Mouse (Mus musculus): ENCODE data around the gene Zfp12. TPM values are rescaled to one million over a fixed set of nuclear protein-coding genes. Genes with fewer than 3 reads are reported as not detected.

Zfp12 gene
- polyA plus RNA-seq, 1 experiment from 2014 or later = 7.4 TPM

- Histone ChIP-seq H3K36me3 (ENCODE audit: control insufficient read depth, insufficient read depth, low read length) (no peaks in the 10 kb centered on the region), H3K4me1 (ENCODE audit: control insufficient read depth, insufficient read depth, low read length) (peaks cover 8% of the 10 kb centered on the region), H3K27me3 (replicated peaks; ENCODE audit: control insufficient read depth, insufficient read depth, low read length) (no peaks in the 10 kb centered on the region), H3K9me3 (ENCODE audit: control insufficient read depth, low read length) (no peaks in the 10 kb centered on the region), H3K4me2 (ENCODE audit: low read depth, low read length) (no peak overlapping the region), H3K9ac (ENCODE audit: low read depth, low read length) (no peak overlapping the region), H3K4me3 (ENCODE audit: low read length) (no peak overlapping the region), H3K27ac (ENCODE audit: low read length) (no peak overlapping the region)
- ATAC-seq = no peak
- 81% methylated on average over 3 of the region's 3 CpGs for WGBS
Measured at GRCm38 (mm10) chr5:143272108-143272507, 37.1 kb downstream of the Zfp12 start.

GRCm38 (mm10) chr5:143272540-143273330, 37.8 kb downstream of the Zfp12 start:
- Histone ChIP-seq H3K27me3 (replicated peaks; ENCODE audit: control insufficient read depth, insufficient read depth, low read length) (no peaks in the 10 kb centered on the region), H3K4me3 (ENCODE audit: low read length) (no peak overlapping the region), H3K4me2 (ENCODE audit: low read depth, low read length) (no peak overlapping the region), H3K4me1 (ENCODE audit: control insufficient read depth, insufficient read depth, low read length) (peaks cover 8% of the 10 kb centered on the region), H3K9ac (ENCODE audit: low read depth, low read length) (no peak overlapping the region), H3K36me3 (ENCODE audit: control insufficient read depth, insufficient read depth, low read length) (no peaks in the 10 kb centered on the region), H3K9me3 (ENCODE audit: control insufficient read depth, low read length) (no peaks in the 10 kb centered on the region), H3K27ac (ENCODE audit: low read length) (no peak overlapping the region)
- ATAC-seq = no peak
- 92% methylated on average over 16 of the region's 16 CpGs for WGBS

- H3K27me3 ChIP-seq (replicated peaks; ENCODE audit: control insufficient read depth, insufficient read depth, low read length) = no peaks in the 10 kb centered on the region
- ATAC-seq = no peak
- no peaks in the 10 kb centered on the region for H3K36me3 ChIP-seq (ENCODE audit: control insufficient read depth, insufficient read depth, low read length)
- no peak overlapping the region for H3K4me2 ChIP-seq (ENCODE audit: low read depth, low read length)
- no peak overlapping the region for H3K27ac ChIP-seq (ENCODE audit: low read length)
- no peak overlapping the region for H3K9ac ChIP-seq (ENCODE audit: low read depth, low read length)
- H3K4me1 ChIP-seq (ENCODE audit: control insufficient read depth, insufficient read depth, low read length) = peaks cover under 1% of the 10 kb centered on the region; the same call in 1 of the 2 replicates
- no peaks in the 10 kb centered on the region for H3K9me3 ChIP-seq (ENCODE audit: control insufficient read depth, low read length)
- H3K4me3 ChIP-seq (ENCODE audit: low read length) = no peak overlapping the region
- WGBS = 58% methylated on average over 5 of the region's 5 CpGs
Measured at GRCm38 (mm10) chr5:143275761-143276160, 40.8 kb downstream of the Zfp12 start.

DNA sequence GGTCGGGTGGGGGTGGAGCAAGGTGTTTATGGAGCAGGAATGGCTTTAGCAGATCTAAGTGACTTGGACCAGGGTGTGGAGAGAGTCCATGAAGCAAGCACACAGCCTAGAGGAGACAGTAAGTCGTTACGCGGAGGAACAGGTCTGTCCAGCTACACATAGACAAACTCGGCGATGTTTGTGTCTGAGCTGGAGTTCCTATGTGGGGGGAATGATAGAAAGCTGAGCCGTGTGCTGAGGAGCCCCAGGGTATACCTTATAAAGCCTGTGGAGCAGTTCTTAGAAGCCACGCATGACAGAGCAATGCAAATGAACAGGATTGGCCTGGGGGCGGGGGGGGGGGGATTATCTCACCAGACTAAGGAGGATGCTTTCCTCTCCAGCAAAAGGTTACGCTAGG, 44.3 kb downstream of the Zfp12 start:
- no peak for ATAC-seq
- Histone ChIP-seq H3K4me1 (ENCODE audit: control insufficient read depth, insufficient read depth, low read length) (no peaks in the 10 kb centered on the region), H3K9ac (ENCODE audit: low read depth, low read length) (no peak overlapping the region), H3K36me3 (ENCODE audit: control insufficient read depth, insufficient read depth, low read length) (no peaks in the 10 kb centered on the region), H3K27me3 (replicated peaks; ENCODE audit: control insufficient read depth, insufficient read depth, low read length) (no peaks in the 10 kb centered on the region), H3K4me3 (ENCODE audit: low read length) (no peak overlapping the region), H3K4me2 (ENCODE audit: low read depth, low read length) (no peak overlapping the region), H3K27ac (ENCODE audit: low read length) (no peak overlapping the region), H3K9me3 (ENCODE audit: control insufficient read depth, low read length) (no peaks in the 10 kb centered on the region)
- WGBS = 30% methylated on average over 10 of the region's 10 CpGs

- Histone ChIP-seq H3K4me1 (ENCODE audit: control insufficient read depth, insufficient read depth, low read length) (peaks cover 11% of the 10 kb centered on the region; the same call in 1 of the 2 replicates), H3K4me3 (ENCODE audit: low read length) (no peak overlapping the region), H3K36me3 (ENCODE audit: control insufficient read depth, insufficient read depth, low read length) (no peaks in the 10 kb centered on the region), H3K4me2 (ENCODE audit: low read depth, low read length) (no peak overlapping the region), H3K27me3 (replicated peaks; ENCODE audit: control insufficient read depth, insufficient read depth, low read length) (peaks cover 35% of the 10 kb centered on the region), H3K9ac (ENCODE audit: low read depth, low read length) (no peak overlapping the region), H3K9me3 (ENCODE audit: control insufficient read depth, low read length) (no peaks in the 10 kb centered on the region), H3K27ac (ENCODE audit: low read length) (no peak overlapping the region)
- ATAC-seq = no peak
- whole genome bisulfite sequencing = 45% methylated on average over 6 of the region's 6 CpGs
Measured at GRCm38 (mm10) chr5:143284762-143285161, 49.8 kb downstream of the Zfp12 start.

DNA sequence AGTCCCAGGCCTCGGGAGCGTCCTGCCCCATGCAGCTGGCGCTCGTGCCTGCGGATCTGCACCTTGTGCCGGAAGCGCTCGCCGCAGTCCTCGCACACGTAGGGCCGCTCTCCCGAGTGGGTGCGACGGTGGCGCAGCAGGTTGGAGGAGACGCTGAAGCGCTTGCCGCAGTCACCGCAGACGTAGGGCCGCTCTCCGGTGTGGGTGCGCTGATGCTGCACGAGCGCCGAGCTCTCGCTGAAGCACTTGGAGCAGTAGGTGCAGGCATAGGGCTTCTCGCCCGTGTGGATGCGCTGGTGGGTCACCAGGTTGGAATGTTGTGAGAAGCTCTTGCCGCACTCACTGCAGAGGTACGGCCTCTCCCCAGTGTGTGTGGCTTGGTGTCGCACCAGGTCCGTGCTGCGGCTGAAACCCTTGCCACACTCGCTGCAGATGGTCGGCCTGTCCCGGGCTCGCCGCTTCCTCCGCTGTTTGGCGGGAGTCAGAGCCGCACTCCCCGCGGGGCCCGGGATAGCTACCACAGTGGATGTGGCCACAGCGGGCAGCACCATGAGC, 52.9 kb downstream of the Zfp12 start:
- Histone ChIP-seq H3K4me2 (ENCODE audit: low read depth, low read length) (peak overlapping the region; percentile 56), H3K27me3 (replicated peaks; ENCODE audit: control insufficient read depth, insufficient read depth, low read length) (peaks cover 54% of the 10 kb centered on the region), H3K9me3 (ENCODE audit: control insufficient read depth, low read length) (no peaks in the 10 kb centered on the region), H3K36me3 (ENCODE audit: control insufficient read depth, insufficient read depth, low read length) (no peaks in the 10 kb centered on the region), H3K4me1 (ENCODE audit: control insufficient read depth, insufficient read depth, low read length) (peaks cover 12% of the 10 kb centered on the region; the same call in 1 of the 2 replicates), H3K4me3 (ENCODE audit: low read length) (peak overlapping the region; percentile 43), H3K27ac (ENCODE audit: low read length) (no peak overlapping the region), H3K9ac (ENCODE audit: low read depth, low read length) (peak overlapping the region; percentile 45)
- 0 out of 2 replicates have a peak, but pooled peaks have one; percentile 40 for ATAC-seq
- WGBS = 3% methylated on average over 48 of the region's 48 CpGs

- peaks cover 60% of the 10 kb centered on the region for H3K27me3 ChIP-seq (replicated peaks; ENCODE audit: control insufficient read depth, insufficient read depth, low read length)
Measured at GRCm38 (mm10) chr5:143288378-143288911, 53.5 kb downstream of the Zfp12 start.

GRCm38 (mm10) chr5:143289299-143289698, 54.3 kb downstream of the Zfp12 start:
- Histone ChIP-seq H3K36me3 (ENCODE audit: control insufficient read depth, insufficient read depth, low read length) (no peaks in the 10 kb centered on the region), H3K4me1 (ENCODE audit: control insufficient read depth, insufficient read depth, low read length) (peaks cover 21% of the 10 kb centered on the region), H3K4me3 (ENCODE audit: low read length) (no peak overlapping the region), H3K9me3 (ENCODE audit: control insufficient read depth, low read length) (no peaks in the 10 kb centered on the region), H3K27ac (ENCODE audit: low read length) (no peak overlapping the region), H3K4me2 (ENCODE audit: low read depth, low read length) (no peak overlapping the region), H3K9ac (ENCODE audit: low read depth, low read length) (no peak overlapping the region), H3K27me3 (replicated peaks; ENCODE audit: control insufficient read depth, insufficient read depth, low read length) (peaks cover 69% of the 10 kb centered on the region)
- 77% methylated on average over 9 of the region's 9 CpGs for WGBS
- no peak for ATAC-seq

More at GRCm38 (mm10) chr5:143288378-143288911, 53.5 kb downstream of the Zfp12 start:
- peak overlapping the region; percentile 43 for H3K4me3 ChIP-seq (ENCODE audit: low read length)
- H3K4me2 ChIP-seq (ENCODE audit: low read depth, low read length) = peak overlapping the region; percentile 56
- 17% methylated on average over 9 of the region's 9 CpGs for WGBS
- peaks cover 17% of the 10 kb centered on the region for H3K4me1 ChIP-seq (ENCODE audit: control insufficient read depth, insufficient read depth, low read length)
- no peak for ATAC-seq
- H3K27ac ChIP-seq (ENCODE audit: low read length) = no peak overlapping the region
- peak overlapping the region; percentile 45 for H3K9ac ChIP-seq (ENCODE audit: low read depth, low read length)
- H3K9me3 ChIP-seq (ENCODE audit: control insufficient read depth, low read length) = no peaks in the 10 kb centered on the region
- no peaks in the 10 kb centered on the region for H3K36me3 ChIP-seq (ENCODE audit: control insufficient read depth, insufficient read depth, low read length)

DNA sequence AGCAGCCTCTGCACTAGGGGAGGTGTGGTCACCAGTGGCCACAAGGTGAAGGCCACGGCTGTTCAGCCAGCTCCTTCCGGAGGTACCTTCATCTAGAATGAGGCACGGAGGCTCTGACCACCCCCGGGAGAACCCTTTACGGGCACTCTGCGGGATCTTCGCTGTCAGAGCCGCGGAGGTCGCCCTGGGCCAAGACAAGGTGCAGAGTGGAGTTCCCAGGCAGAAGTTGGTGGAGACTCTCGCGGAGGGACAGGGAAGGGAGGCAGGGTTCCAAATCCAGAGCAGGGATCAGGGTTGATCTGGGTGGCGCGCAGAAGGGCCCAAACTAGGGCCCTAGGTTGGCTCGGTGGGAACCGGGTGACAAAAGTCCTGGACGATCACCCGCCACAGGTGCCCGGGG, 57.9 kb downstream of the Zfp12 start:
- Histone ChIP-seq H3K27me3 (replicated peaks; ENCODE audit: control insufficient read depth, insufficient read depth, low read length) (peaks cover 55% of the 10 kb centered on the region), H3K4me1 (ENCODE audit: control insufficient read depth, insufficient read depth, low read length) (peaks cover 17% of the 10 kb centered on the region), H3K27ac (ENCODE audit: low read length) (no peak overlapping the region), H3K9me3 (ENCODE audit: control insufficient read depth, low read length) (no peaks in the 10 kb centered on the region), H3K4me2 (ENCODE audit: low read depth, low read length) (peak overlapping the region; percentile 77), H3K36me3 (ENCODE audit: control insufficient read depth, insufficient read depth, low read length) (no peaks in the 10 kb centered on the region), H3K4me3 (ENCODE audit: low read length) (peak overlapping the region; percentile 46), H3K9ac (ENCODE audit: low read depth, low read length) (peak overlapping the region; percentile 64)
- ATAC-seq = no peak
- 3% methylated on average over 19 of the region's 19 CpGs for WGBS
